Mouse (Mus musculus): ENCODE measurements around the gene Btbd11. TPM values are rescaled to one million over a fixed set of nuclear protein-coding genes. Genes with fewer than 3 reads are reported as not detected.

Gene Btbd11
- polyA plus RNA-seq, 1 experiment: 3.6 TPM

DNA sequence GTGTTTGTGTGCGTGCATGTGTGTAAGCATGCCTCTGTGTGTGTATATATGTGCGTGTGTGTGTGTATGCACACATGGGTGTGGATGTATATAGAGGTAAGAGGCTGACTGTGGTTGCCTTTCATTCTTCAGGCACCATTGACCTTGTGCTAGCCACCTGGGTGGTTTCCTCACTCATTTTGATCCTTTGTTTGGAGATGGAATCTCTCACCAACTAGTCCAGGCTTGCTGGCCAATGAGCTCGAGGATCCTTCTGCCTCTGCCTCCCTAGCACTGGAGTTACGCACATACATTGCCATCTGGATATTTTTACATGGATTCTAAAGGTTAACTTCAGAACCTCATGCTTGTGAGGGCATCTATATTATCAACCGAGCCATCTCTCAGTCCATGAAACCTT, 184.8 kb downstream of the Btbd11 start:
- Histone ChIP-seq H3K4me3 (ENCODE audit: insufficient read depth, low read length) (no peak overlapping the region), H3K27ac (ENCODE audit: insufficient read depth, low read depth, low read length) (no peak overlapping the region), H3K4me1 (ENCODE audit: control insufficient read depth, insufficient read depth, low read length) (no peaks in the 10 kb centered on the region)
- TF ChIP-seq POLR2A (IDR thresholded peaks at IDR 0.05; ENCODE audit: borderline replicate concordance, low read depth, low read length) (no peak), CTCF (IDR thresholded peaks at IDR 0.05; ENCODE audit: low read depth, low read length) (no peak)

DNA sequence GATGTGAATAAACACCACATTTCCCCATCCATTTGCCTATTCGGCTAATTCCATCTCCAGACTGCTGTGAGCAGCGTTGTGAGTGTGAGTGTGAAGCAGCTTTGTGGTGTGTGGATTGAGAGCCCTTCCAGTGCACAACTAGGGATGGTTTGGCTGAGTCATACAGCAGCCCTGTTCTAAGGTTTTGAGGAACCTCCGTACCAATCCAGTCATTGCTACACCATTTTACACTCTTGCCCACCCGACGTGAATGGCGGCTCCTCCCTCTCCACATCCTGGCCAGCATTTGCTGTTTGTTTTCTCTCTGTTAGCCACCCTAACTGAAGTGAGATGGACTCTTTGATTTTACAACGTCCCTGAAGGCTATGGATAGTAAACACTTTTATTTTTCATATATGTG, 186.0 kb downstream of the Btbd11 start:
- Histone ChIP-seq H3K4me1 (ENCODE audit: control insufficient read depth, insufficient read depth, low read length) (no peaks in the 10 kb centered on the region), H3K27ac (ENCODE audit: insufficient read depth, low read depth, low read length) (no peak overlapping the region), H3K4me3 (ENCODE audit: insufficient read depth, low read length) (no peak overlapping the region)
- TF ChIP-seq CTCF (IDR thresholded peaks at IDR 0.05; ENCODE audit: low read depth, low read length) (no peak), POLR2A (IDR thresholded peaks at IDR 0.05; ENCODE audit: borderline replicate concordance, low read depth, low read length) (no peak)

DNA sequence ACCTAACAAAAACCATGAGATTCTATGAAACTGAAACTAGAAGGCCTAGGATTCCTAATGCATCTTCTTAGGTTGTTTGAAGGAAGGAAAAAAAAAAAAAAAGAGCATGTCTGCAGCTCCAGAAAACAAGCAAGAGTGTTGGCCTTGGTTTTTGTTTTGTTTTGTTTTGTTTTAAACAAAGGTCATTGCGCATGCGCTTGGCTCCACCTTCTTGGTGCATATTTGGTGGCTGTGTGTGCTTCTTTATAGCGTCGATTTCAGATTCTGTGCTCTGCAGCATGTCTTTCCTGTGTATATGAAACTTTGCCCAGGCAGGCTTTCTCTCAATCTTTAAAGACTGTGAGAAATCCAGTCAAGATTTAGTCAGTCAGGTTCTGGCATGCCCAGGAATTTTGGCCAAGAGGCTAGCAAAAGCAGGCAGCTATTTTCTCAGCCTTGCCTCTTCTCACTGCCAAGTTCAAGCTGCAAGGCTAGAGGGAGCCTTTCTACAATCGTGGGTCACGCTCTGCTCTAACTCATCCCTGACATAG, 191.3 kb downstream of the Btbd11 start:
- Histone ChIP-seq H3K27ac (ENCODE audit: insufficient read depth, low read depth, low read length) (no peak overlapping the region), H3K4me3 (ENCODE audit: insufficient read depth, low read length) (no peak overlapping the region), H3K4me1 (ENCODE audit: control insufficient read depth, insufficient read depth, low read length) (no peaks in the 10 kb centered on the region)
- TF ChIP-seq POLR2A (IDR thresholded peaks at IDR 0.05; ENCODE audit: borderline replicate concordance, low read depth, low read length) (no peak), CTCF (IDR thresholded peaks at IDR 0.05; ENCODE audit: low read depth, low read length) (no peak)

DNA sequence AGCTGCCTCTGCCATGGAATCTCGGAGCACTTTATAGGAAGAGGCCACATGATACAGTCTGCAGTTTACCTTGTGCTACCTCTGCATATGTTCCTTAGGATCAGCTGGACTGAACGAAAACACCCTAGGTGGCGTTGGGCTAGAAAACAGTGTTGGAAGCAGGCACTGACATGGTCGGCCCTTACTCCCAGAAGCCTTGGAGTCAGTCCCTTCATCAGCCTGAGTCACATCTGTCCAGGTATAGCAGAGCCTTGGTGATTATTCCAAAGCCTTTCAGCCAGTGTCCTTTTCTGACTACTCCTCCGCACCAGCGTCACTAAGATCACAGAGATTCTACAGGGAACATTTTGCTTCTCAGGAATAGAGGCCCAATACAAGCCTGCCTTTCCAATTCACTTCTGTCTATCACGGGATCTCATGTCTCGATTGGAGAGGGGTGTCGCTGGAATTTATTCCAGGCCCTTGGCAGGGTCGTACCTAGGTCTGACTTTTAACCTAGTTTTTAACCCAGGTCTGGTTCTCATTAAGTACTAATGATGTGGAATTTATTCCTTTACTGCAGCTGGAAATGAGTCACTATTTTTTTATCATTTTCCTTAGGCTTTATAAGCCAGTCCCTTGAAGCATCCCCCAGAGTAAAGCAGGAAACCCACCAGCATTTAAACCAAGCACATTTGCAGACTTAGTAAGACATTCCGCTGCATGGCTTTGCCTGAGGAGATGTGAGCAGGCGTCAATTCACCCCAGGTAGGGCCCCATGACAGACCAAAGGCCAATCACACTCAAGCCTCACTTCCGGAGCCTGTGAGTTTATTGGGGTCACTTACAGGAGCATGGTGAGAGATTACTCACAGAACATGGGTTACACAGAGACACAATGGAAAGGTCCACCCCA, 192.2 kb downstream of the Btbd11 start:
- H3K4me1 ChIP-seq (ENCODE audit: control insufficient read depth, insufficient read depth, low read length): no peaks in the 10 kb centered on the region
- H3K4me3 ChIP-seq (ENCODE audit: insufficient read depth, low read length): no peak overlapping the region
- H3K27ac ChIP-seq (ENCODE audit: insufficient read depth, low read depth, low read length): no peak overlapping the region
- TF ChIP-seq POLR2A (IDR thresholded peaks at IDR 0.05; ENCODE audit: borderline replicate concordance, low read depth, low read length): no peak
- no peak for TF ChIP-seq CTCF (IDR thresholded peaks at IDR 0.05; ENCODE audit: low read depth, low read length)

DNA sequence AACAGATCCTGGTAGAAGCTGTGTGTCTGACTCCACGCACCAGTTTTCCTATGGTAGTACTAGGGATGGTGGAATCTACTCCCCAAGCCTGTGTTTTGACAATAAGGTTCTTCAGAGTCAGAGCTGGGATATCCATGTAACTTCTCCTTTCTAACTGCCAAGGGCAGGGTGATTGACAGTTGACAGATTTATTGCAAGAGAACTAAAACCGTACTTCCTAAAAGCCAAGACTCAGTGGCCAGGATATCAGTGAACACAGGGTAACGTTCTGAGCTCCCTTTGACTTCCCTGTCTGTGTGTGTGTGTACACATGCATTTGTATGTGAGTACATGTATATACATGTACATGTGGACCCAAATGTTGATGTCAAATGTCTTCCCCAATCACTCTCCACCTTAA, 201.1 kb downstream of the Btbd11 start:
- no peak for TF ChIP-seq CTCF (IDR thresholded peaks at IDR 0.05; ENCODE audit: low read depth, low read length)
- TF ChIP-seq POLR2A (IDR thresholded peaks at IDR 0.05; ENCODE audit: borderline replicate concordance, low read depth, low read length): no peak
- H3K4me1 ChIP-seq (ENCODE audit: control insufficient read depth, insufficient read depth, low read length): peaks cover 2% of the 10 kb centered on the region; the same call in 1 of the 2 replicates
- no peak overlapping the region for H3K27ac ChIP-seq (ENCODE audit: insufficient read depth, low read depth, low read length)
- no peak overlapping the region for H3K4me3 ChIP-seq (ENCODE audit: insufficient read depth, low read length)

DNA sequence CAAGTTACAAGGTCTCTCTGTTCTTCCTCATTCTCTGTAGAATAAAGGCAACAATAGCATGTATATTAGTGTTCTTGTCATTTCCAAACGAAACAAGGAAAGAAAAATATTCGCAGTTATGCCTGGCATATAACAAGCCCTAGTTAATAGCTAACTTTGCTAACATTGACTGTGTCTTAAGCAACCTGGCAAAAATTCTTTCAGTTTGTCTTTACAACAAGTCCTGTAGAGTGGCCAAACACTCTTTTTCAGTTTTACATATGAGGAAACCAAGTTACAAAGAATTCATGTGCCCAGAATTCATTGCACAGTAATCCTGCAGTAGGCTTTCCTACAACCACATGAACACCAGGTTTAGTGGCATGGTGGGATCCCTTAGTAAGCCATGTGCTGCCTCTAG, 203.4 kb downstream of the Btbd11 start:
- peaks cover 2% of the 10 kb centered on the region; the same call in 1 of the 2 replicates for H3K4me1 ChIP-seq (ENCODE audit: control insufficient read depth, insufficient read depth, low read length)
- H3K27ac ChIP-seq (ENCODE audit: insufficient read depth, low read depth, low read length): no peak overlapping the region
- H3K4me3 ChIP-seq (ENCODE audit: insufficient read depth, low read length): no peak overlapping the region
- TF ChIP-seq POLR2A (IDR thresholded peaks at IDR 0.05; ENCODE audit: borderline replicate concordance, low read depth, low read length): no peak
- TF ChIP-seq CTCF (IDR thresholded peaks at IDR 0.05; ENCODE audit: low read depth, low read length): no peak

DNA sequence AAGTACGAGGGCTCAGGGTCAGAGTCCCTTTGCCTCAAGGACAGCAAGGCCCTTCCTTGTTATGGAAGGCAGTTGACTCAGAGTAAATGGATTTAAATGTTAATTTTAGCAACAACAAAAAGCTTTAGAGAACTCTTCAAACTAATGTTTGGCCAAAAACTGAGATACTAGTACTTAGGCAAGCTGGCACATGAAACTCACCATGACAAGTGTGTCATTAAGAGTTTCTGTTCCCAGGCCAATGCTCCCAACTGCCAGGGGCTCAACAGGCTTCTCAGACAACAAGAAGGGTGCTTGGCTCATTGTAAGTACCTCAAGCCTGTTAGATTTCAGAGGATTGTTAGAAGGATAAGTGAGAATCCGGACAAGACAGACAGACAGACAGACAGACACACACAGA, 204.7 kb downstream of the Btbd11 start:
- H3K4me1 ChIP-seq (ENCODE audit: control insufficient read depth, insufficient read depth, low read length): peaks cover 2% of the 10 kb centered on the region; the same call in 1 of the 2 replicates
- H3K27ac ChIP-seq (ENCODE audit: insufficient read depth, low read depth, low read length): no peak overlapping the region
- TF ChIP-seq POLR2A (IDR thresholded peaks at IDR 0.05; ENCODE audit: borderline replicate concordance, low read depth, low read length) (no peak), CTCF (IDR thresholded peaks at IDR 0.05; ENCODE audit: low read depth, low read length) (no peak)
- H3K4me3 ChIP-seq (ENCODE audit: insufficient read depth, low read length): no peak overlapping the region

DNA sequence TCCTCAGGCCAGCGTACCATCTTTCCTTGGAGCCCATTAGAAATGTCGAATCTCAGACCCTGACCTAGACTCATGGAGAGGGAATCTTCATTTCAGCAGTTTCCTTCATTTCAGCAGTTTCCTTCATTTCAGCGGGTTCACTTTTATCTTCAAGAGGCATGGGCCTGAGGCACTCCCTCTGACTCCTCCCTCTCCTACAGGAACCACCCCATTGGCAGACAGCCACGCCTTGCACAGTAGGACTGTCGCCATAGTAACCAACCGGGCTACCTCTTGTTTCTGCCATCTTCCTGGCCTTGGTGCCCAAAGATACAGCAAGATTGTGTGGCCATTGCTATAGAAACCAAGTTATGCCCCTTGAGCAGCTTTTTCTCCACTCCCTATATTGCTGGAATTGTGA, 205.4 kb downstream of the Btbd11 start:
- TF ChIP-seq CTCF (IDR thresholded peaks at IDR 0.05; ENCODE audit: low read depth, low read length) (no peak), POLR2A (IDR thresholded peaks at IDR 0.05; ENCODE audit: borderline replicate concordance, low read depth, low read length) (no peak)
- peaks cover 2% of the 10 kb centered on the region; the same call in 1 of the 2 replicates for H3K4me1 ChIP-seq (ENCODE audit: control insufficient read depth, insufficient read depth, low read length)
- H3K27ac ChIP-seq (ENCODE audit: insufficient read depth, low read depth, low read length): no peak overlapping the region
- H3K4me3 ChIP-seq (ENCODE audit: insufficient read depth, low read length): no peak overlapping the region

DNA sequence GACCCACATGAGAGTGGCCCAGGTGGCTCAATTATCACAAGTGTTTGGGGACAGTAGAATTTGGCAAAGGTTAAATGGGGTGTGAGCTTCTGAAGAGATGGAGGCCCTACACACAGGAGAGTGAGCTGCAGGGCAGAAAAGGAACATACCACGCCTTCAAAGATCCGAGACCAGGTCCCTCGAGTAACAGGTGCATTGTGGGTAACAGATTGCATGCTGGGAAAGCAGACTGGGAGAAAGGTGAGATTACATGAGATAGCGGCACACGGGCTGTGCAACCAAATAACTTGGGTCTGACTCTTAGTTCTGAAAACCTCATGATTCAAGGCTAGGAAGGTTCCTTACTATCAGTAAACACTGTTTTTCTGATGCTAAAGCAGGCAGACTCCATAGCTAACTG, 209.7 kb downstream of the Btbd11 start:
- H3K4me3 ChIP-seq (ENCODE audit: insufficient read depth, low read length): no peak overlapping the region
- no peak for TF ChIP-seq CTCF (IDR thresholded peaks at IDR 0.05; ENCODE audit: low read depth, low read length)
- TF ChIP-seq POLR2A (IDR thresholded peaks at IDR 0.05; ENCODE audit: borderline replicate concordance, low read depth, low read length): no peak
- H3K27ac ChIP-seq (ENCODE audit: insufficient read depth, low read depth, low read length): no peak overlapping the region
- H3K4me1 ChIP-seq (ENCODE audit: control insufficient read depth, insufficient read depth, low read length): peaks cover 5% of the 10 kb centered on the region

DNA sequence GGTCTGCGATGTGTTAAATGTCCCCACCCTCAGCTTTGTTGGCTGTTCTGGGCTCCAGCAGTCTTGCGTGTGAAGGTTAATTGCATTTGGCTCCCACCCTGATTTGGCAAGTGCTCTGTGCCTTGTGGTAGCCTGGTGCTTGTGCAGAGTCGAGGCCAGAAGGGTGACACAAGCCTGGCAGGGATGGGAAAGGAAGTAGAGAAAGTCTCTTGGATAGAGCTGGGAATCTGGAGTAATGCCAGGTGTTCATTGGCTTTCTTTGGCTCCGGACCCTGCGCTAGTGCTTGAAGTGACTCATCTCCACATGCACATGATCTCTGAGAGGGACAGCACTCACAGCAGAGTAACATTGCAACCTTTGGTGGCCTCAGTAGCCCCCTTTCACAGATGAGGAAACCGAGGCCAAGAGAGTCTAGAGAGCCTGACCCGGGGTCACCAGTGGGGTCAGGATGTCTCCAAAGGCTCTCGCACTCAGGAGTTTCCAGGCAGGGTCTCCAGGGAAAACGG, 211.5 kb downstream of the Btbd11 start:
- no peak overlapping the region for H3K27ac ChIP-seq (ENCODE audit: insufficient read depth, low read depth, low read length)
- TF ChIP-seq CTCF (IDR thresholded peaks at IDR 0.05; ENCODE audit: low read depth, low read length) (no peak), POLR2A (IDR thresholded peaks at IDR 0.05; ENCODE audit: borderline replicate concordance, low read depth, low read length) (no peak)
- H3K4me3 ChIP-seq (ENCODE audit: insufficient read depth, low read length): peak overlapping the region; percentile 45
- peaks cover 5% of the 10 kb centered on the region for H3K4me1 ChIP-seq (ENCODE audit: control insufficient read depth, insufficient read depth, low read length)
